Mouse (Mus musculus): ENCODE data around the gene Nfe2l2.

DNA sequence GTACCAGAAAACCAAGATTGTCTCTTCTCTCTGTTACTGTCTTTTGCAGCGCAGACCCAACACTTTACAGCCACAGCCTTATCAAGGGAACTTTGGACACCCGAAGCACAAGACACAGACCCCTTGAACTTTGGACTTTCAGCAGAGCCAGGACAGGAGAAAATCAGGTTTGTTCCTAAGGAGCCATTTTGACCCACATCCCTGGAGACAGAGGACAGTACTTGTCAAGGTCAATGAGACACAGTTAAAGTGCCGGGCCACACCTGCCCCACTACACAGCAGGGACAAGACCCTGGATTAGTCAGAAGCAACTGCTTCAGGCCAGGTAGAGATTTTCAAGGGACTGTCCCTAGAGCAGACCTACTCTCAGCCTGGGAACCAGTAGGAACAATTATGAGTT lies 7.2 kb downstream of the Nfe2l2 start:
- TF ChIP-seq CTCF (IDR thresholded peaks at IDR 0.05; ENCODE audit: extremely low read depth, insufficient read depth, low read length) (no peak), POLR2A (IDR thresholded peaks at IDR 0.05; ENCODE audit: extremely low read depth, insufficient read depth, low read length) (no peak)
